11 mouse cellular contexts compared by ENCODE assay signal in the genomic region with DNA sequence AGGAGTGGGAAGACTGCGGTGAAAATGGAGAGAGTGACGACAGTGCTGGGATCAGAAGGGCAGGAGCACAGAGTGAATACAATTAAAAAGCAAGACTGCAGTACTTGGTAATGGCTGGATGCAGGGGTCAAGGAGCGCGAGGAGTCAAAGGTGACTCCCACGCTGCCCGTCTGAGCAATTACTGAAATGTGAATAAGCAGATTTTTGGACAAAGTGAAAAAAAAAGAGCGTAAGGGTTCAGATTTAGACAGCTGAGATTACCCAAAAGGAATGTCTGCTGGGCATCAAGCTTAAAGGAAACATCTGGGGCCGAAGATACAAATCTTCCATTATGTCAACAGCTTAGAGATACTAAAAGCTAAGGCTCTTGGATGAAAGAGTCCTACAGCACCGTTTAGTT. TPM values are rescaled to one million over a fixed set of nuclear protein-coding genes. Genes with fewer than 3 reads are reported as not detected.
DNase-seq lines count a peak whose midpoint lies in the region; ATAC-seq lines count a peak whose summit lies in the region.
"Had no signal": no experiment of that assay in that cellular context is flagged by ENCODE, and none has a peak within 500 bp of the region (broad histone marks: within the 10 kb centered on the region; RNA-seq: fewer than 3 reads in every experiment).

No protein-coding gene starts in this region.

- WGBS in hindbrain, embryonic 10.5 days = 38% methylated on average over 9 of the region's 9 CpGs
- WGBS in hindbrain, embryonic 16.5 days = 51% methylated on average over 9 of the region's 9 CpGs

- no peak overlapping the region for H3K9ac ChIP-seq in hindbrain, embryonic 16.5 days (ENCODE audit: low read depth, low read length)
- H3K9ac ChIP-seq: heart, embryonic 12.5 days; hindbrain, embryonic 12.5 days had no signal

- peaks cover 33% of the 10 kb centered on the region for H3K4me1 ChIP-seq in hindbrain, embryonic 10.5 days (replicated peaks)
- peaks cover 3% of the 10 kb centered on the region; the same call in 1 of the 2 replicates for H3K4me1 ChIP-seq in hindbrain, embryonic 16.5 days (ENCODE audit: control insufficient read depth, insufficient read depth, low read depth, low read length)
- H3K4me1 ChIP-seq in brown adipose tissue, adult 24 weeks (ENCODE audit: control insufficient read depth, insufficient read depth, insufficient read length, low read length) = 0 out of 2 replicates have a peak, but pooled peaks cover 2% of the 10 kb centered on the region

- H3K4me2 ChIP-seq in hindbrain, embryonic 16.5 days (ENCODE audit: low read length) = no peak overlapping the region
- H3K4me2 ChIP-seq: heart, embryonic 12.5 days; hindbrain, embryonic 12.5 days had no signal

- H3K4me3 ChIP-seq in hindbrain, embryonic 10.5 days = no peak overlapping the region
- no peak overlapping the region for H3K4me3 ChIP-seq in hindbrain, embryonic 16.5 days (ENCODE audit: low read length)
- H3K4me3 ChIP-seq in brown adipose tissue, adult 24 weeks (ENCODE audit: insufficient read depth, low read depth, low read length) = no peak overlapping the region
- H3K4me3 ChIP-seq: heart, embryonic 12.5 days; hindbrain, embryonic 12.5 days had no signal

- no peaks in the 10 kb centered on the region for H3K9me3 ChIP-seq in hindbrain, embryonic 10.5 days
- no peaks in the 10 kb centered on the region for H3K9me3 ChIP-seq in hindbrain, embryonic 16.5 days (ENCODE audit: control insufficient read depth, low read length)
- H3K9me3 ChIP-seq: heart, embryonic 12.5 days; hindbrain, embryonic 12.5 days had no signal

- no peak for ATAC-seq in hindbrain, embryonic 16.5 days

- H3K27me3 ChIP-seq in hindbrain, embryonic 10.5 days (ENCODE audit: insufficient read depth, poor library complexity, severe bottlenecking) = no peaks in the 10 kb centered on the region
- H3K27me3 ChIP-seq in hindbrain, embryonic 16.5 days (replicated peaks; ENCODE audit: control insufficient read depth, insufficient read depth, low read length) = no peaks in the 10 kb centered on the region
- H3K27me3 ChIP-seq: heart, embryonic 12.5 days; hindbrain, embryonic 12.5 days had no signal

- 0 out of 2 replicates have a peak overlapping the region, but pooled peaks have one; percentile 1 for H3K27ac ChIP-seq in hindbrain, embryonic 10.5 days
- H3K27ac ChIP-seq in hindbrain, embryonic 16.5 days (ENCODE audit: low read depth, low read length) = no peak overlapping the region
- 0 out of 2 replicates have a peak overlapping the region, but pooled peaks have one; percentile 1 for H3K27ac ChIP-seq in brown adipose tissue, adult 24 weeks (replicated peaks; ENCODE audit: low read depth, low read length)
- H3K27ac ChIP-seq: hindbrain, embryonic 12.5 days had no signal

- H3K36me3 ChIP-seq in hindbrain, embryonic 10.5 days = peaks cover 42% of the 10 kb centered on the region
- H3K36me3 ChIP-seq in hindbrain, embryonic 16.5 days (ENCODE audit: control insufficient read depth, insufficient read depth, low read length) = peaks cover 5% of the 10 kb centered on the region; the same call in 1 of the 2 replicates

- peak; percentile 45 for DNase-seq in hindbrain, embryonic 10.5 days (ENCODE audit: low spot score)
- DNase-seq in kidney, adult 18-20 months = peak; percentile 31
- DNase-seq in kidney, postnatal 4 days = peak; percentile 58 to 70
- no peak for DNase-seq in gastrocnemius, postnatal 25 days
- no peak for DNase-seq in cerebellum, postnatal 36 days
- no peak for DNase-seq in ovary, postnatal 10 days (ENCODE audit: low spot score)
- DNase-seq: cerebellum, postnatal 14 days had no signal

RNA-seq across cellular contexts. Expression of a gene that starts 53.3 kb away (rescaled TPM):
- polyA plus RNA-seq in hindbrain, embryonic 10.5 days (2016; fragmentation: Nextera tagmentation; extraction: Ambion mirVana) = 31.6 and 42.8 TPM in 2 replicates
- 11.1 and 19.0 TPM in 2 replicates for polyA plus RNA-seq in hindbrain, embryonic 16.5 days (2015; fragmentation: Nextera tagmentation; extraction: Ambion mirVana)
- polyA plus RNA-seq in brown adipose tissue, adult 24 weeks (2012; ENCODE audit: insufficient read depth, insufficient read length, missing spikeins) = 20.5 and 21.8 TPM in 2 replicates
- total RNA-seq in gastrocnemius, postnatal 25 days (2021) = 10 to 100 TPM; 54.4 to 56.6 TPM

Comparison
In these comparisons a context has a peak if more than half of its experiments do, and no peak if none do; other contexts are left out.
1. DNase-seq: peak in hindbrain, embryonic 10.5 days (single experiment), kidney, adult 18-20 months (single experiment) and kidney, postnatal 4 days (2 of 2); none in gastrocnemius, postnatal 25 days (single experiment), cerebellum, postnatal 36 days (0 of 2) and ovary, postnatal 10 days (single experiment).